Mouse (Mus musculus) E14TG2a.4 (cell line): ENCODE measurements around the gene Elmod1.

Experiments
- CTCF ChIP-seq: conservative IDR thresholded peaks from 2 replicates; pipeline ENCODE4 v1.5.1; 2014; ENCODE audit warnings: low read length
- POU5F1 ChIP-seq: IDR thresholded peaks from 2 replicates; pipeline ENCODE4 v1.6.1; 2014; ENCODE audit warnings: low read length, borderline replicate concordance

- peak; percentile 67 for TF ChIP-seq CTCF
- TF ChIP-seq POU5F1: no peak
These were observed 9.8 kb upstream of the Elmod1 start for GRCm38 (mm10) chr9:53984868-53985267.
